Mouse (Mus musculus) stomach, embryonic 14.5 days (tissue): ENCODE data around the gene Scn9a. TPM values are rescaled to one million over a fixed set of nuclear protein-coding genes. Genes with fewer than 3 reads are reported as not detected.

Experiments used
- ATAC-seq: fragments of 200-750 bp; cut with Nextera tagmentation; 2 replicates; pipeline ENCODE4 v1.8.0; 2017; ENCODE audit warnings: low read depth, moderate TSS enrichment; ENCODE audit not compliant: insufficient number of reproducible peaks, insufficient read depth, low FRiP score
- H3K27ac ChIP-seq: fragments of 300-500 bp; sonication (generic); 2 replicates; pipeline ENCODE4 v1.5.1; 2014; ENCODE audit warnings: mild to moderate bottlenecking, low read length, moderate library complexity, mixed read lengths
- H3K27me3 ChIP-seq: fragments of 300-500 bp; sonication (generic); 2 replicates; pipeline ENCODE4 v1.6.1; 2014; ENCODE audit warnings: low read length, control low read depth, mixed read lengths; ENCODE audit not compliant: control insufficient read depth, insufficient read depth
- H3K36me3 ChIP-seq: fragments of 300-500 bp; sonication (generic); 2 replicates; pipeline ENCODE4 v1.6.1; 2014; ENCODE audit warnings: mild to moderate bottlenecking, control low read depth, low read length, moderate library complexity, mixed read lengths; ENCODE audit not compliant: control insufficient read depth, insufficient read depth
- H3K4me1 ChIP-seq: fragments of 300-500 bp; sonication (generic); 2 replicates; pipeline ENCODE4 v1.6.1; 2014; ENCODE audit warnings: low read length, control low read depth, mixed read lengths; ENCODE audit not compliant: control insufficient read depth, insufficient read depth
- H3K4me2 ChIP-seq: fragments of 300-500 bp; sonication (generic); replicated peaks from 2 replicates; pipeline ENCODE4 v1.6.1; 2014; ENCODE audit warnings: low read depth, low read length, control low read depth
- H3K4me3 ChIP-seq: fragments of 300-500 bp; sonication (generic); 2 replicates; pipeline ENCODE4 v1.5.1; 2014; ENCODE audit warnings: low read depth, low read length, control low read depth
- H3K9ac ChIP-seq: fragments of 300-500 bp; sonication (generic); replicated peaks from 2 replicates; pipeline ENCODE4 v1.6.1; 2014; ENCODE audit warnings: low read depth, mild to moderate bottlenecking, control low read depth, low read length, moderate library complexity, mixed read lengths
- H3K9me3 ChIP-seq: fragments of 300-500 bp; sonication (generic); 2 replicates; pipeline ENCODE4 v1.6.1; 2016; ENCODE audit warnings: low read depth, low read length, control low read depth; ENCODE audit not compliant: control insufficient read depth
- WGBS: fragments of 180-500 bp; shearing (Covaris S2); extraction: QIAGEN DNeasy Blood & Tissue Kit; methylation state at CpG from one replicate; pipeline ENCODE4 v1.1.7; 2014; 5-methylcytosine and 5-hydroxymethylcytosine counted together
- polyA plus RNA-seq: library from polyadenylated mRNA; unstranded; fragments of >200 nt; fragmentation: Nextera tagmentation; extraction: Ambion mirVana; gene quantifications from 2 replicates; pipeline ENCODE4 v1.2.1, GENCODE M21; 2014

The Scn9a gene
- polyA plus RNA-seq, 1 experiment from 2014 or later = 2.0 TPM

DNA sequence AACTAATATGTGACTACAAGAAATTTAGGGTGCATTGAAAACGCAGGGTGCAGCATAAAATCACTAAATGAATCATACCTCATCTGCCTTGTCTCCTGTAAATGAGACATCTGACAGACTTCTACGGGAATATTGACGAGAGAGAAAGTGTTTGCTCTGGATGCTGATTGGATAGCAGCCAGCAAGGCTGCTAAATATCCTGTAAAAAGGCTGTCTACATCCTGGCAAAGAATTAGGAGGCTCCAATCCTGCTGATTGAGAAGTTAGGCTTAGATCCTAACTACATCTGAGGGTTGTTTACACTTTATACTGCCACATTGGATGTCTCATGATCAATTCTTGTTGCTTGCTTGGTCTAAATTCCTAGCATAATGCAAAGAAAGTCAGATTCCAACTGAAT is 44.6 kb downstream of the Scn9a start:
- H3K9me3 ChIP-seq = no peaks in the 10 kb centered on the region
- no peak overlapping the region for H3K4me2 ChIP-seq
- no peak overlapping the region for H3K9ac ChIP-seq
- H3K4me1 ChIP-seq = no peaks in the 10 kb centered on the region
- H3K27ac ChIP-seq = no peak overlapping the region
- 74% methylated on average over 3 of the region's 3 CpGs for WGBS
- H3K4me3 ChIP-seq = no peak overlapping the region
- H3K27me3 ChIP-seq = no peaks in the 10 kb centered on the region
- ATAC-seq = no peak
- no peaks in the 10 kb centered on the region for H3K36me3 ChIP-seq

DNA sequence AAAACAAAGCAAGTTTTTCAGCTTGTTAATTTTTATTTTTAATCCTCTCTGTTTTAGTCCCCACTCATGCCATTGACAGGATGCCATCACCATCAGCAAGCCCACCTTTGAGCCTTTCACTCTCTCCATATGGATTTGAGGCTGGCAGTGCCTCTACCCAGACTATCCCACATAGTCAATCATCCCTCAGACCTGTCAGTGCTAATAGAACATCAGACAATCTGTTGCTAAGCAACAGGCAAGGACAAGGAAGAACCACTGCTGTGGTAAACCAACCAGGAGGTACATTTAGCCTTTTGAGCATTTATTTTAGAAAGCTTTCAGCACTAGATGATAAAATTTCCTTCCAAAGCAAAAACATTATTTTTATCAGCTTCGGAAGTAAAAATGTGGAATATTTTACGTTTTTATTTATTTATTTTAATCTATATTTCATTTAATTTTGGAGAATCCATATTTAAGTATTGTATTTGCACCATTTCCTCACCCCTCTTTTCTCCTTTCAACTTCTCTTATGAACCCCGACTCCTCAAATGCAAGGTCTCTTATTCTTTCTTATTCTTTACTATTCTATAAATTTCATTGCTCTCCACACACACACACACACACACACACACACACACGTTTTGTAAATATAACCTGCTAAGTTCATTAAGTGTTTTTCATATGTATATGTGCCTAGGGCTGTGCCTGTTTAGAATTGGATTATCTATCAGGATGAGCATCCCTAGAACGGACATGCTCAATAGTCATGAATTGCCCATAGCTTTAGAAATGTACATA is 54.5 kb downstream of the Scn9a start:
- Histone ChIP-seq H3K4me1 (no peaks in the 10 kb centered on the region), H3K4me3 (no peak overlapping the region), H3K27ac (no peak overlapping the region), H3K9me3 (no peaks in the 10 kb centered on the region), H3K9ac (no peak overlapping the region), H3K36me3 (no peaks in the 10 kb centered on the region), H3K27me3 (no peaks in the 10 kb centered on the region), H3K4me2 (no peak overlapping the region)
- no peak for ATAC-seq
- 63% methylated on average over 5 of the region's 5 CpGs for WGBS

DNA sequence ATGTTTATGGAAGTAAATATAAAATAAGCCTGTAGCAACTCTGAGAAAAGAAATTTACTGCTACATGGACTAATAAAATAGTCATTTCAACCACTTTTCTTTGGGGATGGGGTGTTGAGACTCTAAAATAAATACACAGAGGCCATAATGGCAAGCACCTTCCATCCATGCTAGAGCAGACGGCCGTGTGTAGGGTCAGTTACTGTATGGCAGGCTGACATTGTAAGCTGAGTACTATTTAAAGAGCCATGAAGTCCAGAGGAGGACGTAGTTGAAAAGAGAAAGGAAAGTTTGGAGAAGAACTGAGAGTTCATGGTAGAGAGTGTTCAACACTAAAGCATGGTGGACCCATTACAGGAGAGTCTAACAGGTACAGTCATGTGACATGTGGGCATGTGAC is 86.5 kb downstream of the Scn9a start:
- ATAC-seq = no peak
- Histone ChIP-seq H3K9me3 (no peaks in the 10 kb centered on the region), H3K36me3 (no peaks in the 10 kb centered on the region), H3K27ac (no peak overlapping the region), H3K27me3 (no peaks in the 10 kb centered on the region), H3K4me1 (no peaks in the 10 kb centered on the region), H3K9ac (no peak overlapping the region), H3K4me2 (no peak overlapping the region), H3K4me3 (no peak overlapping the region)
- 74% methylated on average over 3 of the region's 3 CpGs for WGBS

DNA sequence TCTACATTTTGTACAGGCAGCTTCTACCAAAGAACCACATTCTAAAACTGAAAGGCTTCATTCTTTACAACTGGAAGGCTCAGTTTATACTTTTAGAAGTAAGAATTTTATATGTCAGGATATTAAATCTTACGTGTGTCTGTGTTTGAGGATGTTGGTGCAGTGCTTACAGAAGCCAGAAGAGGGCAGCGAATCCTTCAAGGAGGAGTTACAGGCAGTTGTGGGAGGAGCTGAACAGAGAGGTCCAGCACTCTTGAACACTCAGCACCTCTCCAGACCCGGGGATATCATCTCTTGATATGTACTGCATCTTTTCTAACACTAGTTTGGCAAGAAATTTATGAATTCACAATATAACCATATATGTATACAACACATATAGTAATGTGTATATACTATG is 114.8 kb downstream of the Scn9a start:
- Histone ChIP-seq H3K9me3 (no peaks in the 10 kb centered on the region), H3K9ac (no peak overlapping the region), H3K27me3 (no peaks in the 10 kb centered on the region), H3K4me1 (no peaks in the 10 kb centered on the region), H3K27ac (no peak overlapping the region), H3K36me3 (no peaks in the 10 kb centered on the region), H3K4me3 (no peak overlapping the region), H3K4me2 (no peak overlapping the region)
- WGBS = 69% methylated on average over 3 of the region's 3 CpGs
- no peak for ATAC-seq

DNA sequence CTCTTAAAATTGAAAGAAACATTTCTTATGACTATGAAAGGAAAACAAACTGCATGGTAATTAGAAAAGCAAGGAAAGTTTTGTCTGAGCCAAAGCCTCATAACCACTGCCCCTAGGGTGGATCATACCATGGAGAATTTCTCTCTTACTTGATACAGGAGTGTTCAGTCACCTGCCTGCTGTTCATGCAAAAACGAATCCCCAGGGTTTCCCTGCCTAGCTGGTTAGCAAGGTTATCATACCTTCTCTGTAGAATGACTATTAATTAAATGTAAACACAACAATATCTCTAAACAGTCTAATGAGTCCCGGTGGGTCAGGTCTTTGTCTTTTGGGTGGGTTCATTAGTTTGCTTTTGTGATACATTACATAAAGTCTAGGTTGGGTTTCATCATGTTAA is 123.3 kb downstream of the Scn9a start:
- H3K27ac ChIP-seq = no peak overlapping the region
- no peak overlapping the region for H3K9ac ChIP-seq

DNA sequence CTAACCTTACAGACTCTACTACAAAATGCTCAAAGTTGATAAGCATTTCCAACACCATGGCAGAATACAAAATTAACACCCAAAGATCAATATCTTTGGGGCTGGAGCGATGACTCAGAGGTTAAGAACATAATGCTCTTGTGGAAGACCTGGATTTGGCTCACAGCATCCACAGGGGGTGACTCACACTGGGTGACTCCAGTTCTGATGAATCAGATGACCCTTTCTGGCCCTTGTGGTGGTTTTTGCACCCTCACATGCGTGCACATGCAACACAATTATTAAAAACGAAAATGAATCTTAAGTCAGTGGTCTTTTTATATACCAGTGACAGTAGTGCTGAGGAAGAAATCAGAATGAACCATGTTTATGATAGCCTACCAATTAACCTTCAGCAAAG is 126.7 kb downstream of the Scn9a start:
- WGBS = 82% methylated on average over 3 of the region's 3 CpGs
- no peaks in the 10 kb centered on the region for H3K4me1 ChIP-seq
- no peak overlapping the region for H3K4me3 ChIP-seq
- no peak overlapping the region for H3K27ac ChIP-seq
- no peaks in the 10 kb centered on the region for H3K9me3 ChIP-seq
- H3K9ac ChIP-seq = no peak overlapping the region
- ATAC-seq = no peak
- H3K4me2 ChIP-seq = no peak overlapping the region
- no peaks in the 10 kb centered on the region for H3K36me3 ChIP-seq
- H3K27me3 ChIP-seq = no peaks in the 10 kb centered on the region

More for the DNA sequence above, 123.3 kb downstream of the Scn9a start:
- Histone ChIP-seq H3K4me2 (no peak overlapping the region), H3K36me3 (no peaks in the 10 kb centered on the region), H3K27me3 (no peaks in the 10 kb centered on the region), H3K4me3 (no peak overlapping the region), H3K9me3 (no peaks in the 10 kb centered on the region), H3K4me1 (no peaks in the 10 kb centered on the region)
- 70% methylated on average over 2 of the region's 2 CpGs for WGBS
- ATAC-seq = no peak

DNA sequence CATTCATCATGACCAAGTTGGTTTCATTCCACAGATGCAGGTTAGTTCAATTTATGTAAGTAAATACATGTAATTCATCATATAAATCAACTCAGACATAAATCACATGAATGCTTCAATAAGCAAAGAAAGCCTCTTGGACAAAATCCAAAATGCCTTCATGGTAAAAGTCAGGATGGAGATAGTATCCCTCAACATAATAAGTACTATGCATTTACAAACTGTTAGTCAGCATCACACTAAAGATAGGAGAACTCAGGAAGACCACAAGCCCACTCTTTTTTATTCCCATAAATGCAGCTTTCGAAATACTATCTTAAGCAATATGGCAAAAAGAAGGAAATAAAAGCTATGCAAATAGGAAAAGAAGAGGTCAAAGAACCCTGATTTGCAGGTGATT is 127.1 kb downstream of the Scn9a start:
- Histone ChIP-seq H3K9me3 (no peaks in the 10 kb centered on the region), H3K4me1 (no peaks in the 10 kb centered on the region), H3K4me2 (no peak overlapping the region), H3K27me3 (no peaks in the 10 kb centered on the region), H3K27ac (no peak overlapping the region), H3K36me3 (no peaks in the 10 kb centered on the region), H3K4me3 (no peak overlapping the region), H3K9ac (no peak overlapping the region)
- WGBS = 95% methylated on average over 1 of the region's 1 CpGs
- ATAC-seq = no peak

DNA sequence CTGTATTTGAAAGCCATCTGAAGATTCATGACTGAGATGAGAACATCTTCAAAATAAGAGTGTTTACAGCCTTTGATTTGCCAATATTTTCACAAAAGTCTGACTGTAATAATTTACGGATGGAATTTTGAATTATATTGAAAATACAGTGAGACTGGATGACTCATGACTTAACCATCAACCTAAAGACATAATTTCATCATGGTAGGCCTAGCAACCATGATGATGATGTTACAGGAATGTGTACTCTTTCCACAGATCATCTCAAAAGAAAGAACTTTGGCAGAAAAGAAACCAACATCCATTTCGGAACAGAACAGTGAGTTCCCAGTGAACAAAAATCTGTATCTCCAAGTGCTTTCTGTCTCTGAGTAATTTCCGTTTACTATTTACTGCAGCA is 132.6 kb downstream of the Scn9a start:
- H3K4me2 ChIP-seq = no peak overlapping the region
- no peaks in the 10 kb centered on the region for H3K36me3 ChIP-seq
- WGBS = 84% methylated on average over 3 of the region's 3 CpGs
- no peak overlapping the region for H3K27ac ChIP-seq
- no peak overlapping the region for H3K9ac ChIP-seq
- H3K4me1 ChIP-seq = no peaks in the 10 kb centered on the region
- H3K27me3 ChIP-seq = no peaks in the 10 kb centered on the region
- H3K4me3 ChIP-seq = no peak overlapping the region
- no peaks in the 10 kb centered on the region for H3K9me3 ChIP-seq
- ATAC-seq = no peak

DNA sequence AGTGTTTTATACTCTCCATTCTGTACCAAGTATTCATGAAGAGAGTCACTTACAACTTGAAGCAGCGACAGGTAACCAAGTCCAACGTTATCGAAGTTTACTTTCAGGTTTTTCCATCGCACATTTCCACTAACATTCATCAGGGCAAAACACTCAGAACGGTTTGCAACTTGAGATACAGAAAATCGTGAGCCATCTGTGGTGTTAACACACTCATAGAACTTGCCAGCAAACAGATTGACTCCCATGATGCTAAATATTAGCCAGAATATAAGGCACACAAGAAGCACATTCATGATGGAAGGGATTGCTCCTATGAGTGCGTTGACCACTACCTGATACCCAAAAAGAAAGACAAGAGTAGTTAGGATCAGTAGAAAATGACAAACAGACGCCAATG is 140.2 kb downstream of the Scn9a start:
- Histone ChIP-seq H3K4me1 (no peaks in the 10 kb centered on the region), H3K9ac (no peak overlapping the region), H3K4me2 (no peak overlapping the region), H3K36me3 (no peaks in the 10 kb centered on the region), H3K4me3 (no peak overlapping the region), H3K27ac (no peak overlapping the region), H3K27me3 (no peaks in the 10 kb centered on the region), H3K9me3 (no peaks in the 10 kb centered on the region)
- no peak for ATAC-seq
- 75% methylated on average over 8 of the region's 8 CpGs for WGBS
